Mouse (Mus musculus) midbrain, embryonic 16.5 days (tissue): Measurements from ENCODE around the gene Fscn3. TPM values are rescaled to one million over a fixed set of nuclear protein-coding genes. Genes with fewer than 3 reads are reported as not detected.

Experiments used
- ATAC-seq: fragments of 200-750 bp; cut with Nextera tagmentation; 2 replicates; pipeline ENCODE4 v1.8.0; 2017; ENCODE audit warnings: moderate TSS enrichment
- H3K27ac ChIP-seq: fragments of 300-500 bp; sonication (generic); 2 replicates; pipeline ENCODE4 v1.5.1; 2014; ENCODE audit warnings: mild to moderate bottlenecking, low read length, mixed read lengths
- H3K27me3 ChIP-seq: fragments of 300-500 bp; sonication (generic); 2 replicates; pipeline ENCODE4 v1.6.1; 2014; ENCODE audit warnings: low read depth, low read length, mixed read lengths; ENCODE audit not compliant: control insufficient read depth, insufficient read depth
- H3K36me3 ChIP-seq: fragments of 300-500 bp; sonication (generic); 2 replicates; pipeline ENCODE4 v1.6.1; 2014; ENCODE audit warnings: mild to moderate bottlenecking, low read length, moderate library complexity, mixed read lengths; ENCODE audit not compliant: control insufficient read depth, insufficient read depth
- H3K4me1 ChIP-seq: fragments of 300-500 bp; sonication (generic); 2 replicates; pipeline ENCODE4 v1.6.1; 2014; ENCODE audit warnings: mild to moderate bottlenecking, low read length, mixed read lengths; ENCODE audit not compliant: control insufficient read depth, insufficient read depth
- H3K4me2 ChIP-seq: fragments of 300-500 bp; sonication (generic); 2 replicates; pipeline ENCODE4 v1.6.1; 2014; ENCODE audit warnings: mild to moderate bottlenecking, low read length, mixed read lengths
- H3K4me3 ChIP-seq: fragments of 300-500 bp; sonication (generic); 2 replicates; pipeline ENCODE4 v1.5.1; 2014; ENCODE audit warnings: low read depth, mild to moderate bottlenecking, low read length, moderate library complexity, mixed read lengths
- H3K9ac ChIP-seq: fragments of 300-500 bp; sonication (generic); 2 replicates; pipeline ENCODE4 v1.6.1; 2014; ENCODE audit warnings: low read depth, low read length, mixed read lengths
- H3K9me3 ChIP-seq: fragments of 300-500 bp; sonication (generic); replicated peaks from 2 replicates; pipeline ENCODE4 v1.6.1; 2014; ENCODE audit warnings: mild to moderate bottlenecking, low read length, mixed read lengths; ENCODE audit not compliant: control insufficient read depth, poor library complexity, severe bottlenecking
- WGBS: fragments of 180-500 bp; shearing (Covaris S2); extraction: QIAGEN DNeasy Blood & Tissue Kit; methylation state at CpG from one replicate; pipeline ENCODE4 v1.1.7; 2014; 5-methylcytosine and 5-hydroxymethylcytosine counted together
- polyA plus RNA-seq: library from polyadenylated mRNA; unstranded; fragments of >200 nt; fragmentation: Nextera tagmentation; extraction: Ambion mirVana; gene quantifications from 2 replicates; pipeline ENCODE4 v1.2.1, GENCODE M21; 2015

The Fscn3 gene
- polyA plus RNA-seq, 1 experiment from 2014 or later = 0.13 TPM

GRCm38 (mm10) chr6:28422651-28423290, 4.8 kb upstream of the Fscn3 start:
- Histone ChIP-seq H3K9me3 (no peaks in the 10 kb centered on the region), H3K9ac (no peak overlapping the region), H3K4me2 (peak overlapping the region; percentile 79), H3K27me3 (no peaks in the 10 kb centered on the region), H3K4me3 (peak overlapping the region; percentile 86), H3K4me1 (peaks cover 34% of the 10 kb centered on the region), H3K27ac (no peak overlapping the region; the same call in 1 of the 2 replicates), H3K36me3 (peaks cover 15% of the 10 kb centered on the region)
- no peak for ATAC-seq
- 72% methylated on average over 15 of the region's 15 CpGs for WGBS

GRCm38 (mm10) chr6:28423313-28423712, 4.3 kb upstream of the Fscn3 start, which contains the start of gene Arf5:
Gene Arf5, plus strand, starts transcription at chr6:28423560.
- Histone ChIP-seq H3K27me3 (no peaks in the 10 kb centered on the region), H3K4me3 (peak within 1 kb of the TSS; percentile 86), H3K4me1 (peaks cover 34% of the 10 kb centered on the region), H3K27ac (peak within 1 kb of the TSS; percentile 82), H3K9ac (peak within 1 kb of the TSS; percentile 97), H3K36me3 (peaks cover 10% of the 10 kb centered on the region; the same call in 1 of the 2 replicates), H3K4me2 (peak within 1 kb of the TSS; percentile 79), H3K9me3 (no peaks in the 10 kb centered on the region)
- peak; percentile 69 for ATAC-seq
- WGBS = 0% methylated on average over 41 of the region's 42 CpGs

- Histone ChIP-seq H3K36me3 (0 out of 2 replicates have a peak, but pooled peaks cover 6% of the 10 kb centered on the region), H3K4me3 (peak overlapping the region; percentile 86), H3K9me3 (no peaks in the 10 kb centered on the region), H3K9ac (peak overlapping the region; percentile 97), H3K27ac (peak overlapping the region; percentile 82), H3K4me1 (peaks cover 34% of the 10 kb centered on the region), H3K4me2 (peak overlapping the region; percentile 79), H3K27me3 (no peaks in the 10 kb centered on the region)
- peak; percentile 48 for ATAC-seq
- whole genome bisulfite sequencing = 11% methylated on average over 40 of the region's 46 CpGs
These were observed 3.6 kb upstream of the Fscn3 start for GRCm38 (mm10) chr6:28423767-28424695.

- H3K27me3 ChIP-seq = no peaks in the 10 kb centered on the region
- no peak for ATAC-seq
- peak overlapping the region; percentile 79 for H3K4me2 ChIP-seq
- no peak overlapping the region for H3K4me3 ChIP-seq
- 95% methylated on average over 6 of the region's 6 CpGs for WGBS
- H3K36me3 ChIP-seq = 0 out of 2 replicates have a peak, but pooled peaks cover 6% of the 10 kb centered on the region
- no peak overlapping the region for H3K9ac ChIP-seq
- H3K4me1 ChIP-seq = peaks cover 27% of the 10 kb centered on the region
- no peaks in the 10 kb centered on the region for H3K9me3 ChIP-seq
- no peak overlapping the region for H3K27ac ChIP-seq
These were observed 2.6 kb upstream of the Fscn3 start for GRCm38 (mm10) chr6:28425019-28425418.

- Histone ChIP-seq H3K9me3 (no peaks in the 10 kb centered on the region), H3K27ac (no peak within 1 kb of the TSS), H3K9ac (no peak within 1 kb of the TSS), H3K27me3 (no peaks in the 10 kb centered on the region), H3K36me3 (0 out of 2 replicates have a peak, but pooled peaks cover 6% of the 10 kb centered on the region), H3K4me3 (no peak within 1 kb of the TSS), H3K4me1 (peaks cover 10% of the 10 kb centered on the region), H3K4me2 (no peak within 1 kb of the TSS)
- WGBS = 85% methylated on average over 3 of the region's 3 CpGs
- no peak for ATAC-seq
These were observed 701 bp downstream of the Fscn3 start, which contains the start of gene Gcc1 for GRCm38 (mm10) chr6:28428290-28428689. Gene Gcc1, minus strand, starts transcription at chr6:28428390.

- Histone ChIP-seq H3K27ac (no peak overlapping the region), H3K36me3 (0 out of 2 replicates have a peak, but pooled peaks cover 6% of the 10 kb centered on the region), H3K9me3 (no peaks in the 10 kb centered on the region), H3K4me2 (no peak overlapping the region), H3K9ac (no peak overlapping the region), H3K4me3 (no peak overlapping the region), H3K4me1 (peaks cover 2% of the 10 kb centered on the region), H3K27me3 (no peaks in the 10 kb centered on the region)
- ATAC-seq = no peak
- WGBS = 90% methylated on average over 11 of the region's 11 CpGs
These were observed 2.3 kb downstream of the Fscn3 start for GRCm38 (mm10) chr6:28429870-28430269.

- no peaks in the 10 kb centered on the region for H3K27me3 ChIP-seq
- no peak overlapping the region for H3K27ac ChIP-seq
- H3K36me3 ChIP-seq = 0 out of 2 replicates have a peak, but pooled peaks cover 6% of the 10 kb centered on the region
- no peaks in the 10 kb centered on the region for H3K9me3 ChIP-seq
- 83% methylated on average over 10 of the region's 10 CpGs for WGBS
- H3K4me3 ChIP-seq = no peak overlapping the region
- ATAC-seq = no peak
- no peak overlapping the region for H3K9ac ChIP-seq
- H3K4me1 ChIP-seq = no peaks in the 10 kb centered on the region
- H3K4me2 ChIP-seq = no peak overlapping the region
These were observed 3.4 kb downstream of the Fscn3 start for GRCm38 (mm10) chr6:28430795-28431537.

GRCm38 (mm10) chr6:28431538-28431855, 3.9 kb downstream of the Fscn3 start:
- H3K9me3 ChIP-seq = no peaks in the 10 kb centered on the region
- ATAC-seq = no peak
- H3K4me3 ChIP-seq = no peak overlapping the region
- H3K9ac ChIP-seq = no peak overlapping the region
- 72% methylated on average over 6 of the region's 6 CpGs for WGBS
- H3K4me1 ChIP-seq = no peaks in the 10 kb centered on the region
- H3K4me2 ChIP-seq = no peak overlapping the region
- H3K27me3 ChIP-seq = no peaks in the 10 kb centered on the region
- H3K27ac ChIP-seq = no peak overlapping the region
- 0 out of 2 replicates have a peak, but pooled peaks cover 4% of the 10 kb centered on the region for H3K36me3 ChIP-seq
